Mouse (Mus musculus) CD4-positive, CD25-positive, alpha-beta regulatory T cell, adult 2 months (primary cell): Measurements from ENCODE around the gene Tex38.
A peak's percentile ranks its signal among the peaks of the same experiment; 100 is the strongest.

Experiments
- DNase-seq: peaks from one replicate; pipeline ENCODE4 v3.0.0-alpha.2; 2012; ENCODE audit warnings: low read depth, low spot score

Tex38 gene

DNA sequence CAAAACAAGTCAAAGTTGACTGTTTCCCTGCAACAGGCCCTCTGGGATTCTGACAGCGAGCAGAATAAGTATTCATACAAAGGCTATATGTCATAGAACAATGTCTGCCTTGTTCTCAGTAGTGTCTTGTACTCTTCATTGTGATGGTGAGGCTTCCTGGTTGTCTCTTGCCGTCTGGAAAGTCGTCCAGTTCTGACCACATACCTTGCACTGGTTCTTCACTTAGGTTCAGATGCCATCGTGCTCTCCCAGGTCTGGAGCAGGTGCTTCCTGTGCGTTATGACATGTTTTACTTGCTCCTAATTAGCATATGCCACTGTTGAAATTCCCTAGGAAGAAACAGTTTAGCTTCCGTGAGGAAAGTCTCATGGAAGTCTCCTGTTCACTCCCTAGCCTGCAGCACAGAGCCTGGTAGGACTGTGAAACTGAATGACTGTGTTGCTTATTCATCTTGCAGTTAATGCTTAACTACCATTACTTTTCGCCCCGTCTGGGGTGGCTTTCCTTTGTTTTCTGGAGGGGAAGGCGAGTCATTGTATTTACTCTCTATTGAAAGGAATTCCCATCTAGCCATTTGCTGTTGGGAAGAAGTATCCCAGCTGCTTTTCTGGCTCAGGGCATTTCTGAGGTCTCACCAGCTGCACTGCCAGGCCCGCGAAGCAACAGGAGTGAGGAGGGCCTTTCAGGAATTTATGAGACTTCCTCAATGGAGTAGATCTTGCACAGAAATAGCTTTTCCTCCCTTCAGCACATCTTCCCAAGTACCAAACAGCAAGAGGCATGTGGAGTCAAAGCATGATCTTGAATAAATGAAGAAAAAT is 13.0 kb downstream of the Tex38 start:
- no peak for DNase-seq

DNA sequence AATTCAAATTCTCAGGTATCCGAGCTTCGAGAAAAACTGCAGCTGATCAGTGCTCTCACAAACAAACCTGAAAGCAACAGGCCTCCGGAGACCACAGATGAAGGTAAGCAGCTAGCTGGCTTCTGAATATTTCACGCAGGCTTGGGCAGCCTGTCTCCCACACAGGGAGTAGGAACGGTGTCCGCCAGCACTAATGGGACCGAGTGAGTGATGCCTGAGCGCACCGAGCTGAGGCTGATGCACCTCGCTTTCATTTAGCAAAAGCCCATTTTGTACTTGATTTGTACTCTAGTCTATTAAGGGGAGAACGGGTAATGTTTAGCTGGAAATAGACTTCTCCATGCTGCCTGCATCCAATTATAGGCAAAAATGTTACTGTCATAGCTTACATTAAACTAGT is 16.2 kb downstream of the Tex38 start:
- no peak for DNase-seq

- no peak for DNase-seq
Observed at GRCm38 (mm10) chr4:115761206-115761605, 19.6 kb downstream of the Tex38 start.

DNA sequence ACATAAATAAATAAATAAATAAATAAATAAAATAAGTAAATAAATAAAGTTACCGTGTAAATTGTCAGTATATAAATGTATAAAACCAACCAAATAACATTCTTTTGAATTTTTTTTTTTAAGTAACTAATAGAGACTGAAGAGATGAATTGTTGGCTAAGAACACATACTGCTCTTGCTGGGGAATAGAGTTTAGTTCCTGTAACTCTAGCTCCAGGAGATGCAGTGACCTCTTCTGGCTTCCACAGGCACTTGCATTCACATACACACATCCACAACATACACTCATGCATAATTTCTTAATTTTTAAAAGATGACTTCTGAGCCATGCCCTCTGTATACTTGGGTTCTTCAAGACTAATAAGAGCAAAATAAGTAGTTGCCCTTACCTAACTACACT is 26.0 kb downstream of the Tex38 start:
- DNase-seq: no peak

DNA sequence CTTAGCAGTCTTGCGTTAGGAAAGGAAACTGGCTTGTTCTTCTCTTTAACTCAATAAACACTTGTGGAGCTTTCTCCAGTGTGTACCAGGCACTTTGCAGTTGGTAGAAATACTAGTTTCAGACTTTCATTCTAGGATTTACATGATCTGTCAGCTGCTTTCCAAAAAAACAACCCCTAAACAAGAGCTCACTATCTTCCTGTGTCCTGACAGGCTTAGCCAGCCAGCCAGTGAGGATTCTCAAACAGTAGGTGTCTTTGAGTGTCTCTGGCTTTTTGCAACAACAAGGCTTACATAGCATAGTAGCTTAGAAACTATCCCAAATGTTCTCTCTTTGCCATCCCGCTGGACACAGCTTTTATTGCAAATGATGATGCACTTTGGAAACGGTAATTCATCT is 26.7 kb downstream of the Tex38 start:
- DNase-seq: no peak

DNA sequence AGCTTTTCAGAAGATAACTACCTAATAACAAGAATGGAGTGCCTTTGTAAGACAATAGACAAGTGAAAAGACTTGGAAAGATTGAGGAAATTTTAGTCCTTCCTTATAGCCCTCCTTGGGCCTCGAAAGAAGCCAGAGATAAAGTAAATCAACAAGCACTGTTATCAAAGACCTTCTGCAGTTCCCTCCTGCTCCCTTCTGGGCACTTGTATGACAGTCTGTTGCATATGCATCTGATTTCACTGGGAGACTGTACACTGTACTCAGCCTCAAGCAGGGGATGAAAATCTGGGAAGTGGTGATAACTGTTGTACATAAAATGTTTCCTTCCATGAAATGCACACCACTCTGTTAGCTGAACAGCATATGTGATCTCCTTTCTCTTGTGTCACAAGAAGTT is 31.5 kb downstream of the Tex38 start:
- no peak for DNase-seq

GRCm38 (mm10) chr4:115748181-115748580 is 32.6 kb downstream of the Tex38 start:
- DNase-seq: no peak

- no peak for DNase-seq
Observed at GRCm38 (mm10) chr4:115743096-115743495, 37.7 kb downstream of the Tex38 start.

DNA sequence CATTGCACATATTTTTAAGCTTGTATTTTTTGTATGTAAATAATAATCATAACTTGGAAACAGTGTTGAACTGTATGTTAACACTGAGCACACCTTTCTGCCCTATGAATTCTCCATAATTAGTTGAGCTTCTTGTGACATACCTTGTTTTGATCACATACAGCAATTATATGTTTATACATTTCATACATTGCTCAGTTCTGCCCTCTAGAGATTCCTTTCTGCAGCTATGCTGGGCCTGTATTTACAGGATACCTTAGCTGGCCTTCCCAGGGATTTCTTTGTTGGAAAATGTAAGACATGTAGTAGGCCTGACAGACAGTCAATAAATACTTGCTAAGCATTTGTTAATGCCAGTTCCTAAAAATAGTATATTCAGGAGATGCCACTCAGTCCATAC is 38.2 kb downstream of the Tex38 start:
- DNase-seq: no peak

GRCm38 (mm10) chr4:115738481-115738985 is 42.3 kb downstream of the Tex38 start:
- DNase-seq: no peak

- DNase-seq: peak; percentile 94
Observed at GRCm38 (mm10) chr4:115737551-115738041, 43.2 kb downstream of the Tex38 start, which contains the start of gene Efcab14. TSS of gene Efcab14 (plus strand) at chr4:115737744.

- DNase-seq: no peak
Observed at GRCm38 (mm10) chr4:115734867-115735266, 46.0 kb downstream of the Tex38 start.

GRCm38 (mm10) chr4:115733746-115734145 is 47.1 kb downstream of the Tex38 start:
- DNase-seq: no peak

- DNase-seq: peak; percentile 42
Observed at GRCm38 (mm10) chr4:115732223-115732818, 48.5 kb downstream of the Tex38 start.

DNA sequence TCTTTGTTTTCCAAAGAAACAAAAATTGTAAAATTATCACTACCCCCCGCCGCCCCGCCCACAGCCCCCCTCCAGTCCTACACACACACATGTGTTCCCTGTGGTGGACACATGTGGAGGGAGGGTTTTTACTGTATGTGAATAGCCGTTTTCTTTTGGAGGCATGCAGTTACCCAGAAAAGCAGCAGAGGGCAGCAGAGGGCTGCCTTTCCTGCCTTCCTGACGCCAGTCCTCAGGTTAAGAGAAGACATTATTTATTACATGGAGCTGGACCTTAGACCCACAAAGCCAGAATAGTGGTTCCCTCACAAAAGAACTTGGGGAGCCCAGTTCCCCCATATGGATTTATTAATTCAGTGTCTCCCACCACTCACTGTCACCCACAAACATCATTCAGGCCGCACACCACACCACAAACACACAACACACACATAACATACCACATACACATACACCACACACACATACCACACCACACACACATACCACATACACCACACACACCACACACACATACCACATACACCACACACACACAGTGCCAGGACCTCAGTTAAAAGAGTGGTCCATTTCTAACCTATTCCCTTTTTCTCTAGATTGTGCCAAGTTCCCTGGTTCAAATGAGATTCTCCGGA is 49.1 kb downstream of the Tex38 start:
- peak; percentile 88 for DNase-seq
